Mouse (Mus musculus) spleen, adult 2 months (tissue): Measurements from ENCODE around the gene Thsd4.

ENCODE experiments used
- CTCF ChIP-seq: fragments of 200-500 bp; IDR thresholded peaks from 2 replicates; pipeline ENCODE4 v1.5.1; 2011; ENCODE audit warnings: mild to moderate bottlenecking, inconsistent platforms; ENCODE audit not compliant: insufficient read depth, insufficient read length, insufficient replicate concordance; ENCODE audit errors: extremely low read depth
- POLR2A ChIP-seq: fragments of 200-500 bp; IDR thresholded peaks from 2 replicates; pipeline ENCODE4 v1.6.1; 2011; ENCODE audit warnings: low read depth, low read length, inconsistent platforms

- TF ChIP-seq CTCF (no peak), POLR2A (no peak)
Measured at GRCm38 (mm10) chr9:60082107-60082581, 439.7 kb downstream of the Thsd4 start.
